Mouse (Mus musculus) liver, embryonic 15.5 days (tissue): ENCODE data around the gene Gm16485. TPM values are rescaled to one million over a fixed set of nuclear protein-coding genes. Genes with fewer than 3 reads are reported as not detected.

Experiments used
- polyA plus RNA-seq: library from polyadenylated mRNA; unstranded; fragments of >200 nt; fragmentation: Nextera tagmentation; extraction: Ambion mirVana; gene quantifications from 2 replicates; pipeline ENCODE4 v1.2.1, GENCODE M21; 2015

The Gm16485 gene
- polyA plus RNA-seq, 1 experiment from 2014 or later = not detected

Other genes with a start within 250 kb of the Gm16485 start
- gene Pgr, start 72.0 kb upstream of the Gm16485 start, polyA plus RNA-seq = not detected in 2 replicates